Mouse (Mus musculus): ENCODE measurements around the gene Layn.

The Layn gene

DNA sequence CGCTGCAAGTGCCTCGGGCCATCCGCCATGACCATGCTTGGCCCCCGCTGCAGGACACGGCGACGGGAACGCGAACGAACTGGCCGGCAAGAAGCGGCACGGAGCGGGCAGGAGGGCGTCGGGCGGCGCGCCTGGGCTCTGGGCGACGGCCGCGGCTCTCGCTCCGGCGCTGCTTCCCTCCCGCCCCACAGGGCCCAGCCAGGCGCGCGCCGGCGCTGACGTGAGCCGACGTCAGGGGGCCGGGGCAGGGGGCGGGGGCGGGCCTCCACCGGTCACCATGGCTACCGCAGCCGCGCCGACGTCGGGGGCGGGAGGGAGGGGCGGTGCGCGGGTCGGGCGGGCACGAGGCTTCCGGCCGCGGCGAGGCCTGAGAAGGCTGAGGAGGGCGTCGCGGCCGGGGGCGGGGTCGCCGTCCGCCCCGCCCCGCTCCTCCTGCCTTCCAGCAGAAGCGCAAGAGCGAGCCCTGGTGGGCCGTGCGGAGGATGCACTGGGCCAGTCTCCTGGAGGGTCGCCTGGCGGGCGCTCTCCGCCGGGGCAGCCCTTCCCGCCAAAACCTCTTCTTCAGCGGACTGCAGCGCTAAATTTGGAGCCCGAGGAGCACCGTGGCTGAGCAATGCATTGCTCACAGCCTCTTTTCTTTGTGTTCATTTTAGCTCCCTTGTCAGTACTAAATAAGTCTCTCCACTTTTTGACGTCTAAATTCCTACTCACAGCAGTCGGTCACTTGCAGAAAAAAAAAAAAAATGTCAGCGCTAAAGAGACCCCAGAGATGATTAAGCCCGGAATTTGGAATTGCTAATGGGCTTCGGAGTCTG, 67.8 kb downstream of the Layn start, which contains the start of gene Sik2:
Sik2 (minus strand) TSS at position 233 of the 815 bp plus-strand sequence.
- no peak for TF ChIP-seq GATA4 (IDR thresholded peaks at IDR 0.05; ENCODE audit: insufficient replicate concordance, low read length)

- TF ChIP-seq GATA4 (IDR thresholded peaks at IDR 0.05; ENCODE audit: insufficient replicate concordance, low read length) = no peak
These were observed 68.6 kb downstream of the Layn start for GRCm38 (mm10) chr9:51008068-51008840.

DNA sequence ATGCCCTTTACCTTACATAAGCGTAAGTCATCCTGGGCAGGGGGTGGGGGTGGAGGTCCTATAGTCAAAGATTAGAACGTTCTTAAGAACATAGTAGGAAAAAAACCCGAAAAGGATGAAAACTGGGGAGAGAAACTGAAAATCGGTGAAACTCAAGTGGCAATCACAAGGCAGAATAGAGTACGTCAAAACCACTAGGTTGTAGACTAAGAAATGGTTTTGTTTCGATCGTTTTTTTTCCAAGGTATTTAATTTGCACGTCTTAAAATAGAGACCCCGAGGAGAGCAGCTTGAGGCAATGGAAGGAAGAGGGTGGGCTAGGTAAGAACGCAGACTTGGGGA, 69.2 kb downstream of the Layn start:
- no peak for TF ChIP-seq GATA4 (IDR thresholded peaks at IDR 0.05; ENCODE audit: insufficient replicate concordance, low read length)

DNA sequence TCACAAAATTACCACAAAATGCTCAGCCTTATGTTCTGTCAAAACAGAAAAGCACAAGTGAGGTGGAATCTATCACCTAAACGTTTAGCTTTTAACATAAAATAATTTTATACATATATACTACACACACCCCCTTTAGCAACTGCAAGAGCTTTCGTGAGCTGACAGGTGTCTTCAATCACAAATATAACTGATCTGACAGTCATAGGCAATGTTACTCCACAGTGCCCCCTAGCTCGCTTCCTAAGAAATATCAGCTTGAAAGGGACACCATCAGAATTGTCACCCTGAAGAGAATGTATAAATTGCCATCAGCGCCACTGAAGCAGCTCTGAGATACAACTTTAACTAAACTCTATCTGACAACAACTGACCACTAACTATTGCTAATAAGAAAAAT, 70.0 kb downstream of the Layn start:
- no peak for TF ChIP-seq GATA4 (IDR thresholded peaks at IDR 0.05; ENCODE audit: insufficient replicate concordance, low read length)

Data from liver, adult (tissue).